Mouse (Mus musculus) neural tube, embryonic 11.5 days (tissue): ENCODE results near the gene Bcor. TPM values are rescaled to one million over a fixed set of nuclear protein-coding genes. Genes with fewer than 3 reads are reported as not detected.

Source experiments
- ATAC-seq: fragments of 200-750 bp; cut with Nextera tagmentation; 2 replicates; pipeline ENCODE4 v1.8.0; 2017; ENCODE audit warnings: moderate number of reproducible peaks, mild to moderate bottlenecking, moderate TSS enrichment, moderate library complexity; ENCODE audit not compliant: insufficient read depth, low FRiP score, low TSS enrichment
- DNase-seq: peaks from one replicate; pipeline ENCODE4 v3.0.0-alpha.2; 2015; ENCODE audit warnings: low spot score
- H3K27ac ChIP-seq: fragments of 300-500 bp; sonication (generic); 2 replicates; pipeline ENCODE4 v1.5.1; 2014; ENCODE audit warnings: low read depth, mild to moderate bottlenecking, low read length
- H3K27me3 ChIP-seq: fragments of 300-500 bp; sonication (generic); 2 replicates; pipeline ENCODE4 v1.6.1; 2014; ENCODE audit warnings: mild to moderate bottlenecking, low read length, mixed read lengths; ENCODE audit not compliant: control insufficient read depth, insufficient read depth
- H3K36me3 ChIP-seq: fragments of 300-500 bp; sonication (generic); 2 replicates; pipeline ENCODE4 v1.6.1; 2014; ENCODE audit warnings: mild to moderate bottlenecking, low read length, moderate library complexity, mixed read lengths; ENCODE audit not compliant: control insufficient read depth, insufficient read depth
- H3K4me1 ChIP-seq: fragments of 300-500 bp; sonication (generic); 2 replicates; pipeline ENCODE4 v1.6.1; 2014; ENCODE audit warnings: low read length, mixed read lengths; ENCODE audit not compliant: control insufficient read depth, insufficient read depth
- H3K4me2 ChIP-seq: fragments of 300-500 bp; sonication (generic); 2 replicates; pipeline ENCODE4 v1.6.1; 2014; ENCODE audit warnings: low read depth, mild to moderate bottlenecking, moderate library complexity
- H3K4me3 ChIP-seq: fragments of 300-500 bp; sonication (generic); 2 replicates; pipeline ENCODE4 v1.5.1; 2014; ENCODE audit warnings: low read depth, low read length
- H3K9ac ChIP-seq: fragments of 300-500 bp; sonication (generic); 2 replicates; pipeline ENCODE4 v1.6.1; 2014; ENCODE audit warnings: mild to moderate bottlenecking, low read length
- H3K9me3 ChIP-seq: fragments of 300-500 bp; sonication (generic); 2 replicates; pipeline ENCODE4 v1.6.1; 2016; ENCODE audit warnings: low read length; ENCODE audit not compliant: control insufficient read depth
- WGBS: fragments of 180-500 bp; shearing (Covaris S2); extraction: QIAGEN DNeasy Blood & Tissue Kit; methylation state at CpG from one replicate; pipeline ENCODE4 v1.1.7; 2014; 5-methylcytosine and 5-hydroxymethylcytosine counted together
- polyA plus RNA-seq: library from polyadenylated mRNA; unstranded; fragments of >200 nt; fragmentation: Nextera tagmentation; extraction: Ambion mirVana; gene quantifications from 2 replicates; pipeline ENCODE4 v1.2.1, GENCODE M21; 2014

Gene Bcor
- 21.0 and 26.7 TPM in 2 replicates for polyA plus RNA-seq

- peak within 1 kb of the TSS; percentile 65 for H3K4me2 ChIP-seq
- H3K27ac ChIP-seq: peak within 1 kb of the TSS; percentile 84
- H3K36me3 ChIP-seq: no peaks in the 10 kb centered on the region
- peak within 1 kb of the TSS; percentile 47 for H3K4me3 ChIP-seq
- H3K27me3 ChIP-seq: peaks cover 44% of the 10 kb centered on the region
- ATAC-seq: peak; percentile 43; the same call in 1 of the 2 replicates
- H3K9ac ChIP-seq: peak within 1 kb of the TSS; percentile 69
- no peaks in the 10 kb centered on the region for H3K9me3 ChIP-seq
- H3K4me1 ChIP-seq: peaks cover 9% of the 10 kb centered on the region; the same call in 1 of the 2 replicates
- WGBS: 2% methylated on average over 30 of the region's 56 CpGs
- peak; percentile 65 for DNase-seq
Observed at GRCm38 (mm10) chrX:12159981-12160656, at the start of gene Bcor. Bcor (minus strand) TSS chrX:12160355.

- WGBS: 79% methylated on average over 3 of the region's 3 CpGs
- H3K4me3 ChIP-seq: no peak overlapping the region
- no peaks in the 10 kb centered on the region for H3K36me3 ChIP-seq
- no peaks in the 10 kb centered on the region for H3K27me3 ChIP-seq
- H3K9ac ChIP-seq: no peak overlapping the region
- no peak overlapping the region for H3K27ac ChIP-seq
- H3K4me1 ChIP-seq: no peaks in the 10 kb centered on the region
- no peak for DNase-seq
- H3K9me3 ChIP-seq: no peaks in the 10 kb centered on the region
- no peak overlapping the region for H3K4me2 ChIP-seq
- ATAC-seq: no peak
Observed at GRCm38 (mm10) chrX:12202951-12203350, 42.8 kb upstream of the Bcor start.

GRCm38 (mm10) chrX:12201111-12201510, 41.0 kb upstream of the Bcor start:
- Histone ChIP-seq H3K9ac (no peak overlapping the region), H3K27me3 (no peaks in the 10 kb centered on the region), H3K27ac (no peak overlapping the region), H3K4me3 (no peak overlapping the region), H3K36me3 (no peaks in the 10 kb centered on the region), H3K4me1 (no peaks in the 10 kb centered on the region), H3K9me3 (no peaks in the 10 kb centered on the region), H3K4me2 (no peak overlapping the region)
- WGBS: 91% methylated on average over 3 of the region's 3 CpGs
- no peak for ATAC-seq
- DNase-seq: no peak

- 65% methylated on average over 11 of the region's 11 CpGs for WGBS
- Histone ChIP-seq H3K27ac (no peak overlapping the region), H3K4me3 (no peak overlapping the region), H3K9ac (no peak overlapping the region), H3K36me3 (no peaks in the 10 kb centered on the region), H3K9me3 (no peaks in the 10 kb centered on the region), H3K4me2 (no peak overlapping the region), H3K27me3 (no peaks in the 10 kb centered on the region), H3K4me1 (no peaks in the 10 kb centered on the region)
- ATAC-seq (no peak), DNase-seq (no peak)
Observed at GRCm38 (mm10) chrX:12195234-12195919, 35.2 kb upstream of the Bcor start.

- no peak overlapping the region for H3K27ac ChIP-seq
- no peaks in the 10 kb centered on the region for H3K9me3 ChIP-seq
- H3K27me3 ChIP-seq: no peaks in the 10 kb centered on the region
- no peak for ATAC-seq
- H3K4me1 ChIP-seq: no peaks in the 10 kb centered on the region
- H3K9ac ChIP-seq: no peak overlapping the region
- DNase-seq: no peak
- H3K4me3 ChIP-seq: no peak overlapping the region
- WGBS: 64% methylated on average over 2 of the region's 2 CpGs
- H3K36me3 ChIP-seq: no peaks in the 10 kb centered on the region
- H3K4me2 ChIP-seq: no peak overlapping the region
Observed at GRCm38 (mm10) chrX:12192343-12192742, 32.2 kb upstream of the Bcor start.

- no peaks in the 10 kb centered on the region for H3K27me3 ChIP-seq
Observed at GRCm38 (mm10) chrX:12189511-12189910, 29.4 kb upstream of the Bcor start.

GRCm38 (mm10) chrX:12175198-12175960, 15.2 kb upstream of the Bcor start:
- Histone ChIP-seq H3K27ac (no peak overlapping the region), H3K4me3 (no peak overlapping the region), H3K4me2 (no peak overlapping the region), H3K9me3 (no peaks in the 10 kb centered on the region), H3K27me3 (no peaks in the 10 kb centered on the region), H3K4me1 (peaks cover 4% of the 10 kb centered on the region; the same call in 1 of the 2 replicates), H3K9ac (no peak overlapping the region), H3K36me3 (no peaks in the 10 kb centered on the region)
- DNase-seq: no peak
- WGBS: 48% methylated on average over 16 of the region's 16 CpGs
- 0 out of 2 replicates have a peak, but pooled peaks have one; percentile 16 for ATAC-seq

More at GRCm38 (mm10) chrX:12189511-12189910, 29.4 kb upstream of the Bcor start:
- H3K4me1 ChIP-seq: no peaks in the 10 kb centered on the region
- no peaks in the 10 kb centered on the region for H3K36me3 ChIP-seq
- H3K4me3 ChIP-seq: no peak overlapping the region
- H3K4me2 ChIP-seq: no peak overlapping the region
- ATAC-seq (no peak), DNase-seq (no peak)
- WGBS: 86% methylated on average over 4 of the region's 4 CpGs
- H3K9ac ChIP-seq: no peak overlapping the region
- H3K27ac ChIP-seq: no peak overlapping the region
- no peaks in the 10 kb centered on the region for H3K9me3 ChIP-seq

GRCm38 (mm10) chrX:12170128-12170527, 10.0 kb upstream of the Bcor start:
- no peaks in the 10 kb centered on the region for H3K36me3 ChIP-seq
- peaks cover 4% of the 10 kb centered on the region; the same call in 1 of the 2 replicates for H3K4me1 ChIP-seq
- H3K4me2 ChIP-seq: no peak overlapping the region
- H3K27ac ChIP-seq: no peak overlapping the region
- ATAC-seq (no peak), DNase-seq (no peak)
- no peaks in the 10 kb centered on the region for H3K27me3 ChIP-seq
- no peak overlapping the region for H3K4me3 ChIP-seq
- WGBS: 29% methylated on average over 3 of the region's 3 CpGs
- no peak overlapping the region for H3K9ac ChIP-seq
- no peaks in the 10 kb centered on the region for H3K9me3 ChIP-seq
